In genomic region chr13:30985598-30986466, GRCm38 (mm10) we compare ENCODE assay signal across 8 mouse cellular contexts. TPM values are rescaled to one million over a fixed set of nuclear protein-coding genes. Genes with fewer than 3 reads are reported as not detected.
A peak's percentile ranks its signal among the peaks of the same experiment; 100 is the strongest.
DNase-seq lines count a peak whose midpoint lies in the region; ATAC-seq and TF ChIP-seq lines count a peak whose summit lies in the region.

No protein-coding gene starts in this region.

- peak; percentile 84 for ATAC-seq in forebrain, embryonic 14.5 days
- ATAC-seq in lung, postnatal 0 days = peak; percentile 76

- no peak overlapping the region for H3K27ac ChIP-seq in forebrain, embryonic 14.5 days (ENCODE audit: low read depth, low read length)
- H3K27ac ChIP-seq in lung, postnatal 0 days (ENCODE audit: low read length) = peak overlapping the region; percentile 87

- 0 out of 2 replicates have a peak, but pooled peaks cover 3% of the 10 kb centered on the region for H3K4me1 ChIP-seq in forebrain, embryonic 14.5 days (ENCODE audit: control insufficient read depth, insufficient read depth, low read length)
- H3K4me1 ChIP-seq in lung, postnatal 0 days (ENCODE audit: insufficient read depth, low read depth, low read length) = no peaks in the 10 kb centered on the region

- peaks cover 5% of the 10 kb centered on the region; the same call in 1 of the 2 replicates for H3K27me3 ChIP-seq in forebrain, embryonic 14.5 days (replicated peaks; ENCODE audit: control insufficient read depth, insufficient read depth, low read length)
- H3K27me3 ChIP-seq in lung, postnatal 0 days (replicated peaks; ENCODE audit: insufficient read depth, low read length) = 0 out of 2 replicates have a peak, but pooled peaks cover 5% of the 10 kb centered on the region

- H3K4me3 ChIP-seq in forebrain, embryonic 14.5 days (ENCODE audit: low read depth, low read length) = peak overlapping the region; percentile 22
- peak overlapping the region; percentile 39 for H3K4me3 ChIP-seq in lung, postnatal 0 days (ENCODE audit: low read depth, low read length)

- no peaks in the 10 kb centered on the region for H3K9me3 ChIP-seq in forebrain, embryonic 14.5 days (replicated peaks; ENCODE audit: control insufficient read depth, low read length)
- no peaks in the 10 kb centered on the region for H3K9me3 ChIP-seq in lung, postnatal 0 days (ENCODE audit: low read length)

- peak overlapping the region; percentile 60 for H3K4me2 ChIP-seq in forebrain, embryonic 14.5 days (ENCODE audit: low read length)
- peak overlapping the region; percentile 70 for H3K4me2 ChIP-seq in lung, postnatal 0 days (replicated peaks; ENCODE audit: low read depth, low read length)

- peak; percentile 46 for DNase-seq in R1 (ENCODE audit: low read depth, low spot score)
- peak; percentile 51 for DNase-seq in cerebellum, adult 11 months
- peak; percentile 67 for DNase-seq in forebrain, embryonic 14.5 days (ENCODE audit: low spot score)
- peak; percentile 65 for DNase-seq in heart, postnatal 4 days
- DNase-seq in kidney, postnatal 4 days = peak; percentile 58 to 70
- DNase-seq in lung, postnatal 0 days (ENCODE audit: low spot score) = peak; percentile 68
- DNase-seq in retina, postnatal 1 day = peak; percentile 61
- no peak for DNase-seq in urinary bladder, postnatal 4 days (ENCODE audit: low spot score in 2 of 2)

- H3K9ac ChIP-seq in forebrain, embryonic 14.5 days (ENCODE audit: low read length) = peak overlapping the region; percentile 54; the same call in 1 of the 2 replicates
- H3K9ac ChIP-seq in lung, postnatal 0 days (replicated peaks; ENCODE audit: low read depth) = peak overlapping the region; percentile 50

- WGBS in forebrain, embryonic 14.5 days = 24% methylated on average over 27 of the region's 27 CpGs
- 10% methylated on average over 27 of the region's 27 CpGs for WGBS in lung, postnatal 0 days

- no peaks in the 10 kb centered on the region for H3K36me3 ChIP-seq in forebrain, embryonic 14.5 days (ENCODE audit: control insufficient read depth, insufficient read depth, low read length)
- H3K36me3 ChIP-seq in lung, postnatal 0 days (ENCODE audit: insufficient read depth, low read length) = no peaks in the 10 kb centered on the region

- no peak for TF ChIP-seq CTCF in lung, postnatal 0 days (IDR thresholded peaks at IDR 0.05)

- TF ChIP-seq EP300 in lung, postnatal 0 days (IDR thresholded peaks at IDR 0.05) = no peak

RNA-seq across cellular contexts. Expression of gene Gm5447, which starts 11.8 kb away (rescaled TPM):
- not detected in 2 replicates for polyA plus RNA-seq in forebrain, embryonic 14.5 days (2014; fragmentation: Nextera tagmentation; extraction: Ambion mirVana)
- not detected for total RNA-seq in heart, postnatal 4 days (2021)
- polyA plus RNA-seq in lung, postnatal 0 days (2015; fragmentation: Nextera tagmentation; extraction: Ambion mirVana) = 0.06 and 0.30 TPM in 2 replicates

RNA-seq across cellular contexts. Expression of gene Exoc2, which starts 11.9 kb away (rescaled TPM):
- polyA plus RNA-seq in forebrain, embryonic 14.5 days (2014; fragmentation: Nextera tagmentation; extraction: Ambion mirVana) = 54.6 and 63.5 TPM in 2 replicates
- 10 to 100 TPM; 22.9 to 23.0 TPM for total RNA-seq in heart, postnatal 4 days (2021)
- polyA plus RNA-seq in lung, postnatal 0 days (2015; fragmentation: Nextera tagmentation; extraction: Ambion mirVana) = 17.1 and 21.3 TPM in 2 replicates

RNA-seq across cellular contexts. Expression of gene Hus1b, which starts 38.3 kb away (rescaled TPM):
- polyA plus RNA-seq in forebrain, embryonic 14.5 days (2014; fragmentation: Nextera tagmentation; extraction: Ambion mirVana) = 0.14 TPM in 1 of 2 replicates, not detected in the other
- under 1 TPM; 0.23 to 0.45 TPM for total RNA-seq in heart, postnatal 4 days (2021)
- 0.19 TPM in 1 of 2 replicates, not detected in the other for polyA plus RNA-seq in lung, postnatal 0 days (2015; fragmentation: Nextera tagmentation; extraction: Ambion mirVana)

Comparison
In these comparisons a context has a peak if more than half of its experiments do, and no peak if none do; other contexts are left out.
1. DNase-seq: peak in R1 (single experiment), cerebellum, adult 11 months (single experiment), forebrain, embryonic 14.5 days (single experiment), heart, postnatal 4 days (single experiment), kidney, postnatal 4 days (2 of 2), lung, postnatal 0 days (single experiment) and retina, postnatal 1 day (single experiment); none in urinary bladder, postnatal 4 days (0 of 2).